Mouse (Mus musculus) C2C12 (cell line): ENCODE data around the gene Ogg1. TPM values are rescaled to one million over a fixed set of nuclear protein-coding genes. Genes with fewer than 3 reads are reported as not detected.
A peak's percentile ranks its signal among the peaks of the same experiment; 100 is the strongest.

Source experiments
- H3K27me3 ChIP-seq: one replicate; pipeline ENCODE4 v1.6.1; 2011; ENCODE audit not compliant: control insufficient read depth, insufficient read depth, insufficient read length
- H3K36me3 ChIP-seq: one replicate; pipeline ENCODE4 v1.6.1; 2011; ENCODE audit not compliant: control insufficient read depth, insufficient read depth
- H3K4me3 ChIP-seq: one replicate; pipeline ENCODE4 v1.5.1; 2011; ENCODE audit warnings: mild to moderate bottlenecking, control low read depth; ENCODE audit not compliant: poor library complexity, insufficient read depth, severe bottlenecking
- H3K79me2 ChIP-seq: one replicate; pipeline ENCODE4 v1.6.1; 2011; ENCODE audit not compliant: control insufficient read depth, insufficient read depth
- H3K79me3 ChIP-seq: one replicate; pipeline ENCODE4 v1.6.1; 2011; ENCODE audit warnings: low read depth, control low read depth
- H3ac ChIP-seq: one replicate; pipeline ENCODE3; 2011; ENCODE audit warnings: low read depth; ENCODE audit not compliant: control insufficient read depth, insufficient read length
- CEBPB ChIP-seq: IDR thresholded peaks from one replicate; pipeline ENCODE4 v1.6.1; 2011; ENCODE audit warnings: low read depth, mild to moderate bottlenecking, control low read depth, moderate library complexity
- CTCF ChIP-seq: IDR thresholded peaks from one replicate; pipeline ENCODE4 v1.5.1; 2011; ENCODE audit not compliant: control insufficient read depth, insufficient read depth, insufficient read length
- FOSL1 ChIP-seq: IDR thresholded peaks from one replicate; pipeline ENCODE4 v1.8.0; 2011; ENCODE audit warnings: mild to moderate bottlenecking, low read length; ENCODE audit not compliant: poor library complexity, insufficient read depth, severe bottlenecking
- MAX ChIP-seq: IDR thresholded peaks from one replicate; pipeline ENCODE4 v1.6.1; 2011; ENCODE audit warnings: mild to moderate bottlenecking, control low read depth
- MYOD1 ChIP-seq: IDR thresholded peaks from one replicate; pipeline ENCODE4 v1.6.1; 2011; ENCODE audit warnings: low read depth; ENCODE audit not compliant: control insufficient read depth, insufficient read length
- MYOG ChIP-seq: IDR thresholded peaks from one replicate; pipeline ENCODE4 v1.6.1; 2011; ENCODE audit not compliant: control insufficient read depth, insufficient read length; ENCODE audit errors: extremely low read depth
- USF1 ChIP-seq: IDR thresholded peaks from one replicate; pipeline ENCODE4 v1.6.1; 2011; ENCODE audit warnings: low read depth, mild to moderate bottlenecking, control low read depth, moderate library complexity
- polyA plus RNA-seq: library from polyadenylated mRNA; unstranded; fragments of >200 nt; fragmentation: generic; extraction: Trizol; gene quantifications from one replicate; pipeline ENCODE4 v1.2.1, GENCODE M21; 2012; ENCODE audit warnings: missing spikeins

The Ogg1 gene
- polyA plus RNA-seq, 1 experiment, result 18.5 TPM

- H3K27me3 ChIP-seq, result no peaks in the 10 kb centered on the region
- H3K36me3 ChIP-seq, result peaks cover 7% of the 10 kb centered on the region
- H3K4me3 ChIP-seq, result peak within 1 kb of the TSS; percentile 40
- no peaks in the 10 kb centered on the region for H3K79me3 ChIP-seq
- H3ac ChIP-seq, result peak within 1 kb of the TSS; percentile 73
- no peak for TF ChIP-seq USF1
- H3K79me2 ChIP-seq, result peaks cover 7% of the 10 kb centered on the region
Measured at GRCm38 (mm10) chr6:113343177-113344092, 16.7 kb downstream of the Ogg1 start, which contains the start of gene Camk1. Gene Camk1 (minus strand): TSS chr6:113343984.

GRCm38 (mm10) chr6:113344321-113344720 is 17.5 kb downstream of the Ogg1 start:
- no peaks in the 10 kb centered on the region for H3K27me3 ChIP-seq
- no peak overlapping the region for H3ac ChIP-seq
- H3K4me3 ChIP-seq, result no peak overlapping the region
- no peak for TF ChIP-seq CEBPB
- peak; percentile 59 for TF ChIP-seq USF1
- H3K36me3 ChIP-seq, result peaks cover 4% of the 10 kb centered on the region
- H3K79me3 ChIP-seq, result no peaks in the 10 kb centered on the region
- H3K79me2 ChIP-seq, result peaks cover 7% of the 10 kb centered on the region

GRCm38 (mm10) chr6:113346897-113347296 is 20.1 kb downstream of the Ogg1 start:
- TF ChIP-seq MYOG, result no peak
- TF ChIP-seq MAX, result no peak
- TF ChIP-seq FOSL1, result no peak
- no peak for TF ChIP-seq CTCF
- TF ChIP-seq CEBPB, result no peak
- TF ChIP-seq MYOD1, result no peak
- TF ChIP-seq USF1, result no peak
- Histone ChIP-seq H3ac (no peak overlapping the region), H3K79me2 (peaks cover 7% of the 10 kb centered on the region), H3K4me3 (no peak overlapping the region), H3K36me3 (no peaks in the 10 kb centered on the region), H3K79me3 (no peaks in the 10 kb centered on the region), H3K27me3 (no peaks in the 10 kb centered on the region)

- TF ChIP-seq CEBPB (no peak), USF1 (no peak), FOSL1 (no peak), MYOD1 (no peak), MYOG (no peak), MAX (no peak), CTCF (no peak)
- Histone ChIP-seq H3K79me2 (no peaks in the 10 kb centered on the region), H3K36me3 (no peaks in the 10 kb centered on the region), H3ac (no peak overlapping the region), H3K27me3 (no peaks in the 10 kb centered on the region), H3K79me3 (no peaks in the 10 kb centered on the region), H3K4me3 (no peak overlapping the region)
Measured at GRCm38 (mm10) chr6:113350538-113350937, 23.8 kb downstream of the Ogg1 start.

- H3K36me3 ChIP-seq, result no peaks in the 10 kb centered on the region
- no peak overlapping the region for H3ac ChIP-seq
- no peaks in the 10 kb centered on the region for H3K27me3 ChIP-seq
- no peaks in the 10 kb centered on the region for H3K79me2 ChIP-seq
- no peak overlapping the region for H3K4me3 ChIP-seq
- no peaks in the 10 kb centered on the region for H3K79me3 ChIP-seq
- TF ChIP-seq MAX (no peak), MYOG (no peak), USF1 (no peak), FOSL1 (no peak), CEBPB (no peak), MYOD1 (no peak), CTCF (no peak)
Measured at GRCm38 (mm10) chr6:113351161-113351560, 24.4 kb downstream of the Ogg1 start.

GRCm38 (mm10) chr6:113351653-113352052 is 24.9 kb downstream of the Ogg1 start:
- Histone ChIP-seq H3K36me3 (no peaks in the 10 kb centered on the region), H3ac (no peak overlapping the region), H3K27me3 (no peaks in the 10 kb centered on the region), H3K79me2 (no peaks in the 10 kb centered on the region), H3K4me3 (no peak overlapping the region), H3K79me3 (no peaks in the 10 kb centered on the region)
- TF ChIP-seq MYOD1 (no peak), FOSL1 (no peak), USF1 (no peak), MAX (no peak), CEBPB (no peak), MYOG (no peak), CTCF (no peak)
